Mouse (Mus musculus) telencephalon, adult 2 months (tissue): ENCODE results near the gene Zfp46.

Source experiments
- DNase-seq: peaks from one replicate; pipeline ENCODE4 v3.0.0-alpha.2; 2011; ENCODE audit warnings: low read depth, low spot score

The Zfp46 gene

GRCm38 (mm10) chr4:136311042-136311999 lies 26.8 kb downstream of the Zfp46 start:
- DNase-seq: no peak

GRCm38 (mm10) chr4:136312616-136313015 lies 28.1 kb downstream of the Zfp46 start:
- no peak for DNase-seq

GRCm38 (mm10) chr4:136317667-136318066 lies 33.2 kb downstream of the Zfp46 start:
- DNase-seq: no peak

GRCm38 (mm10) chr4:136320016-136320415 lies 35.5 kb downstream of the Zfp46 start:
- DNase-seq: no peak

- DNase-seq: no peak
Observed at GRCm38 (mm10) chr4:136324226-136324625, 39.7 kb downstream of the Zfp46 start.

GRCm38 (mm10) chr4:136327238-136327637 lies 42.8 kb downstream of the Zfp46 start:
- DNase-seq: no peak

- no peak for DNase-seq
Observed at GRCm38 (mm10) chr4:136328115-136328514, 43.6 kb downstream of the Zfp46 start.

- DNase-seq: no peak
Observed at GRCm38 (mm10) chr4:136331709-136332108, 47.2 kb downstream of the Zfp46 start.

GRCm38 (mm10) chr4:136333191-136333590 lies 48.7 kb downstream of the Zfp46 start:
- DNase-seq: no peak

- DNase-seq: no peak
Observed at GRCm38 (mm10) chr4:136335065-136335464, 50.6 kb downstream of the Zfp46 start.

GRCm38 (mm10) chr4:136337129-136337528 lies 52.6 kb downstream of the Zfp46 start:
- DNase-seq: no peak
